Mouse (Mus musculus) large intestine, adult 2 months (tissue): Measurements from ENCODE around the gene Mtnr1a. TPM values are rescaled to one million over a fixed set of nuclear protein-coding genes. Genes with fewer than 3 reads are reported as not detected.
"Not testable (repeated sequence)": the region's sequence is repeated elsewhere in the genome, so short reads cannot be mapped to it uniquely, and the experiment has no call there.

Experiments
- DNase-seq: peaks from one replicate; pipeline ENCODE4 v3.0.0-alpha.2; 2012; ENCODE audit warnings: low read depth, low spot score
- WGBS: fragments of 180-500 bp; shearing (Covaris S2); methylation state at CpG from one replicate; pipeline ENCODE4 v1.1.7; 2018; 5-methylcytosine and 5-hydroxymethylcytosine counted together
- polyA plus RNA-seq: library from polyadenylated mRNA; depleted of rRNA; stranded (reverse); fragments of >200 nt; gene quantifications from 2 replicates; pipeline ENCODE4 v1.2.3, GENCODE M21; 2012; rRNA removed

The Mtnr1a gene
- 0.08 and 0.10 TPM in 2 replicates for polyA plus RNA-seq

DNA sequence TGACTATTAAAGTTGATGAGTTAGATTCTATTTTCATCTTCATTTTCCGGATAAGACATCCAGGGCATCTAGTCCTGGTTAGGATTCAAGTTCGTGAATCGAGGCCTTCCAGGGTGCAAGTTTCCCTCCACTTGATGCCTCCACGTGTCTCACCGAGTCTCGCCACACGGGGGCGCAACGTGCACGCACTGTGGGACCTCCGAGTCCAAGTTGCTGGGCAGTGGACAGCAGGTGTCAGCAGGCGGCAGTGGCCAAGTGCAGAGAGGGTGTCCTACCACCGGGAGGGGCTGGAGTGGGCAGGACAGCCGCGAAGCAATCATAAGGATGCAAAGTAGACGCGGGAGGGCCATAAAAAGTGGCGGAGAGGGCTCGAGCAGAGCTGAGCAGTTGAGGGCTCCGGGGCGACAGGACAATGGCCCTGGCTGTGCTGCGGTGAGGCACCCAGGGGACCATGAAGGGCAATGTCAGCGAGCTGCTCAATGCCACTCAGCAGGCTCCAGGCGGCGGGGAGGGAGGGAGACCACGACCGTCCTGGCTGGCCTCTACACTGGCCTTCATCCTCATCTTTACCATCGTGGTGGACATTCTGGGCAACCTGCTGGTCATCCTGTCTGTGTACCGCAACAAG is at the start of gene Mtnr1a:
Gene Mtnr1a, plus strand, starts transcription at position 379 of the 628 bp plus-strand sequence.
- DNase-seq: peak; percentile 62
- WGBS: 6% methylated on average over 29 of the region's 29 CpGs

DNA sequence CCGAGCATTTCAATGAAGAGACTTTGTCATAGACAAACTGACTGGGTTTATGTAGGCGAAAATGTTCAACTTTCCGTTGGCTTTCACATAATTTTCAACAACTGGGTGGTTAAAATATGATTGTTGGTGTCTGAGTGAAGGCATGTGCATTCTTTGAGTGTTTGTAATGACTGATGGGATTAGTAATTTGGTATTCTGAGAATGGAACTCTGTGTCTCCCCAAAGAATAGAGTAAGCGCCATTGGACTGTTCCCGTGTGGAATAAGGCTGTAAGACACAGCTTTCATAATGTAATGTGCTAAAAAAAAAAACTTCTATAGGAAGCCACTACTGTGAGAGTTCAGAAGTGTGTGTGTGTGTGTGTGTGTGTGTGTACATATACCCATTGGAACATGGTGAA is 49.7 kb upstream of the Mtnr1a start:
- 80% methylated on average over 5 of the region's 5 CpGs for WGBS
- DNase-seq: no peak

DNA sequence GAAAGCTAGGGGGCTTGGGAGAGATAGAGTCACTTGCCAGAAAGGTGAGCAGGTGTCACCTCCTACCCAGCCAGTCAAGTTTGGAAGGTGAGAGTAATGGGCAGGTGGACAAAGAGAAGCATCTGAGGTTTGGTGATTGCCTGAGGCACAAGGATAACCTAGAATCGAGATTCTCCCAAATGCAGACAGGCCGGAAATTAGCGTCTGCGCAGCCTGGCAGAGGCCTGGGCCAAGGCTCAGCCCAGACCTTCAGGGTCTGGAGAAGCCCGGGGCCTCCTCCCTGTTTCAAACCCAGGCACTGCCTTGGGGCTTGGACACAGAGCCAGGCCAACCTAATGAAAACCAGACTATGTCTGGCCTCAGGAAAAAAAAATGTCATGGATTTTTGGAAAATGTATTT is 47.8 kb upstream of the Mtnr1a start:
- DNase-seq: no peak
- 93% methylated on average over 5 of the region's 5 CpGs for WGBS

DNA sequence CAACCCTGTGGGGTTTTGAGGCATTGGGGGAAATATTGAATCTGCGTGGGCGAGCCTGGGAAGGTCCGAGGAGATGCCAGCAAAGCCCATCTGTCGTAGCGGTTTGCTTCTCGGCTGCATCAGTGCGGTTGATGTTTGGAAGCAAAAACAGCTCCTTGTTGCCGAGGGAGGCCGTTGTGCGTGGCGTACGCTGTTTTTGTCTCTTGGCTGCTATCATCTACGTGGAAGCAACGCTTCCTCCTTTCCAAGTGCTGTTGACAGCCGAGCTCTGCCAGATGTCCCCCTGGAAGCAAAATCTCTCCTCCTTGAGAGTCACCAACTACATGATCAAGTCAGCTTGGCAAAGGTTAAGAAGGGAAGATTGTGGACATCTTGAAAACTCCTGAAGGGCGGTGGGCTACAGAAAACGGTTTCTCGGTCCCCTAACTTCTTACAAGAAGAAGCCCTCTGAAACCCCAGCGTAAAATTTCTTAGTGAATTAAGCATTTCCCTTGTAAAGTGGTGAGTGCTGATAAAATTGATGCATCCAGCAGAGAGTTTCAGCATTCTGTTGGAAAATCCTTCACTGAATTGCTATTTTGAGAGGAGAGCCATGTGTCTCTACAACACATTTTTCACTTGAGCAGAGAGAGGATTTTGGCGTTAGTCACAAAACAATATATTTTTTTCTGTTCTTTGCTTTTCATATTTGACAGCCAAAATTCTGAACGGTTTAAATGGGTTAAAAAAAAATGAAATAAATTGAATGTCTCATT is 46.8 kb upstream of the Mtnr1a start:
- 84% methylated on average over 21 of the region's 21 CpGs for WGBS
- no peak for DNase-seq

DNA sequence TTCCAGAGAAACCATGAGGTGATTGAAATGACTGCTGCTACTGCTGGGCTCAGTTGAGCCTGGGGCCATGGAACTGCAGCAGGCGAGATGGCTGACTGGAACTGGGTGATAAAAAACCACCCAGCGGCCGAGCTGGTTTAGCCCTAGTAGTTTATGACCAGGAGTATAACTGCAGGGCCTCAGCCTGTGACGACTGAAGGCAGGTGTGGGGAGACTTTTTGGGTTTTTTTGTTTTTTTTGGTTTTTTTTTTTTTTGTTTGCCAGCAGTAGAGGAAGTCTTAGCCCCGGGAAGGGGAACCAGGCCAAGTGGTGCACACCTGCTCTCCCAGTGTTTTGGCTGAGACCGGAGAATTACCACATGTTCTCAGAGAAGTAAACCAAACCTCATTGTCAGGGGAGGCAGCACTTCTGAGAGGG is 40.8 kb upstream of the Mtnr1a start:
- DNase-seq: no peak
- WGBS: 54% methylated on average over 6 of the region's 6 CpGs

DNA sequence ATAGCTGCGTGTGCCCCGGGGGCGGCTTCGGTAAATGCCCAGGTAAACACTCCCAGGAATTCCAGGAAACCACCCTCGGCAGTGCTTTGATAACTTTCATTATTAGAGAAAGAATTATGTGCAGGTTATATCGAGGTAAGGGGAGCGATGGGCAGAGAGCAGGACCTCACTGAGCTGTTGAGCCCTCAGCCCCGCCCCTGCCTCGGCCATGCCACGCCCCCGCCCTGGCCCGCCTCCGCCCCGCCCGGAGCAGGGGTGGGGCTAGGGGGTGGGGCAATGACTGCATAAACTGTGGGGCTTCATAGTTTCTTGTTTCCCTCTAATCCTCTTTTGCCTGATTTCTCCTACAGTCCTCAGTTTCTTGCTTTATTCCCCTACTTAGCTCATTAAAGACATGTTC is 30.6 kb upstream of the Mtnr1a start:
- WGBS: 86% methylated on average over 15 of the region's 15 CpGs
- DNase-seq: no peak

DNA sequence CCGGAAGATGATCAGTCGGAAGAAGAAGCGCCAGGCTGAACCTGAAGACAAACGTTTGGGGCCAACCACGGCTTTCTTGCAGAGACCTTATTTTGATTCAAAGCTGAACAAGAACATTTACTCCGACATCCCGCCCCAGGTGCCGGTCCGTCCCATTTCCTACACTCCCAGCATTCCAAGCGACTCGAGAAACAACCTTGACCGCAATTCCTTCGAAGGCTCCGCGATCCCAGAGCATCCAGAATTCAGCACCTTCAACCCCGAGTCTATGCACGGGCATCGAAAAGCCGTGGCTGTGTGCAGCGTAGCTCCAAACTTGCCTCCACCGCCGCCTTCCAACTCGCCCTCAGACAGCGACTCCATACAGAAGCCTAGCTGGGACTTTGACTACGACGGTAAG is 24.8 kb upstream of the Mtnr1a start:
- 97% methylated on average over 26 of the region's 26 CpGs for WGBS
- no peak for DNase-seq

DNA sequence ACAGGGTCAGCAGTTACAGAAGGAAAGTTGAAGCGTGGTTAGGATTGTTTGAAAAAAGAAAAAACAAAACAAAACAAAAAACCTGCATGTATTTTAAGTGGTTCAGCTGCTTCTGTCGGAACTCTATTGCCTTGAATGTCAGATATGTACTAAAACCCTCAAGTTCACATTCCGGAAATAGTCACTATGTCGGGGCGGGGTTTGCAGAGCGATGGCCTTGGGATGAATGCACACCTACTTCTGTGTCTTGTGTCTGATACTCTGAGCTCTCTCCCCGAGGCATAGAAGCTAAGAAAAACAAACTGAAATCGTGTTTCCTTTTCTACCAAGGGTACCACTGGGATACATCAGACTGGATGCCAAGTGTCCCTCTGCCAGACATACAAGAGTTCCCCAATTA is 18.5 kb upstream of the Mtnr1a start:
- no peak for DNase-seq
- WGBS: 86% methylated on average over 8 of the region's 8 CpGs

DNA sequence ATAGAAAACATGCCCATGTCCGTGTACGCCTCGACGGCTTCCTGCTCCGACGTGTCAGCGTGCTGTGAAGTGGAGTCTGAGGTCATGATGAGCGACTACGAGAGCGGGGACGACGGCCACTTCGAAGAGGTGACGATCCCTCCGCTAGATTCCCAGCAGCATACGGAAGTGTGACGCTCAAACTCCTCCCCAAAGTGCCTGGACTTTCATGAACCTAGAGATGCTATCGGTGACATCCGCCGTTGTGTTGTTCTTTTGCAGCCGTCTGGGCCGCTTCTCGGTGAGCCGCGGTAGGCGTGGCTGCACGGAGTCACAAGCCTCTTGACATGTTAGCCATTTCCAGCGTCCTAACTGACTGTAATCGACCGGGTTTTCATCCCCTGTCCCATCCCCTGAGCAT is 17.7 kb upstream of the Mtnr1a start:
- WGBS: 97% methylated on average over 30 of the region's 30 CpGs
- DNase-seq: no peak

DNA sequence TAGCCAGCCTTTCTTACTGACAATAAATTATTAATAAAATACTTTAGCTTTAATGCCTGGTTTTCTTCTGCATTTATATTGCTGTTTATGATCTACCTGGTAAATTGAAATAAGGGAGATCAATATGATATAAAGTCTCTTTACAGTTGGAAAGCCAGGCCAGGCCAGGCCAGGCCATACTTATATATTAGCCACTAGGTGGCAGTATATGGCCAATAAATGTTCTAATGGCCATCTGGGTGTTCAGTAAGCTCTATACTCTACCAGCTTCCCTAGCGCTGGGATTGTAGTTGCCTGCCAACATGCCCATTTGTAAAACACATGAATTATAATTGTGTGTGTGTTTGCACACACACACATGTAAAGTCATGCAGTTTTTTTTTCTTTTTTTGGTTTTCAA is 16.7 kb upstream of the Mtnr1a start:
- 96% methylated on average over 1 of the region's 1 CpGs for WGBS
- no peak for DNase-seq

DNA sequence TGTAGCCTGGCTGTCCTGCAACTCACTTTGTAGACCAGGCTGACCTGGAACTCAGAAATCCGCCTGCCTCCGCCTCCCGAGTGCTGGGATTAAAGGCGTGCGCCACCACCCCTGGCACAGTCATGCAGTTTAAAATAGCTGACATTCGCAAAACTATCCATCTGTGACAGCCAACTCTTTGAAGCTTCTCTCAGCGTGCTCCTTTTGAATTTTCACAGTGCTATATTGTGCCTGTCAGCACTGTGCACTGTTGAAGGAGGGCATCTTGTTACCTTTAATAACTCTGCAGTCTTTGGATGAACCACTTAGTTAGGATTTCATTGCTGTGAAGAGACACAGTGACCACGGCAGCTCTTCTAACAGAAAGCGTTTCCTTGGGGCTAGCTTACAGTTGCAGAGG is 16.3 kb upstream of the Mtnr1a start:
- 96% methylated on average over 9 of the region's 9 CpGs for WGBS
- DNase-seq: no peak

DNA sequence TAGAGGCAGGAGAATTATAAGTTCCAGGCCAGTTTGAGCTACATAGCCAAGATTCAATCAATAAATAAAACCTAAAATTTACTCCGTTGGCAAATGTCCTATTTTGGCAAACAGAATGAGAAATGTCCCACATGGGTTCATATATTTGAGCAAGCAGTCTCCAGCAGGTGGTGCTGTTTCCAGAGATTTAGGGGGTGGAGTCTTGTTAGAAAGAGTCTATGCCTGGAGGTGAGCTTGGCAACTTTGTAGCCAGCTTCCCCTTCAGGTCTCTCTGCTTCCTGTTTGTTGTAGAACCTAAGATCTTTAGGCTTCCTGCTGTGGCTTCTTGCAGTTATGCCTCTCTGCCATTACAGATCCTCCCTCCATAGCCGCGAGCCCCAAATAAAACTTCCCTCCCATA is 13.4 kb upstream of the Mtnr1a start:
- DNase-seq: no peak
- 89% methylated on average over 3 of the region's 3 CpGs for WGBS

DNA sequence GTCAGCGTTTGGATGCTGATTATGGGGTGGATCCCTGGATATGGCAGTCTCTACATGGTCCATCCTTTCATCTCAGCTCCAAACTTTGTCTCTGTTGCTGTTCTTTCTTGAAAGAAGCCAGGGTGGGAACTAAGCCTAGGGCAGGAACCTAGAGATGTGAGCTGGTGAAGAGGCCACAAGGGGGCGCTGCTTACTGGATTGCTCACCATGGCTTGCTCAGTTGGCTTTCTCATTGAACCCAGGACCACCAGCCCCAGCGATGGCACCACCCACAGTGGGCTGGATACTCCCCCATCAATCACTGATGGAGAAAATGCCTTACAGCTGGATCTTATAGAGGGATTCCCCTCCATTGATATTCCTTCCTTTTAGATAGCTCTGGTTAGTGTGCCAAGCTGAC is 12.1 kb upstream of the Mtnr1a start:
- DNase-seq: no peak
- 45% methylated on average over 3 of the region's 3 CpGs for WGBS

DNA sequence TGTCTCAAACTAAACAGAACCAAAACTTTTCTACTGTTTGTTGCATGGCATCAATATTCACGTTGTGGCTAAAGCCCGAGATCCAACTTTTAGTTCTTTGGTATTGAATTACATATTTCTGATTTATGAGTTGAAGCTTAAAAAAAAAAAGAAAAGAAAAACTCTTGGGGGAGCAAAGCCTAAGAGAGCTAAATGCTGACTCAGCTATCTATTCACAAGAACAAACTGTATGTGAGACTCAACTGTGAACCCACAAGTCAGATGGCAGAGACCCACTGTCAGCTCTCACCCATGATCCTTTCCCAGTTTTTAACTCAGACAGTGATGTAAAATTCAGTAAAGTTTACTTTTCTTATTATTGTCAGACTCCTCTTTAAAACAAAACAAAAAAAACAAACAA is 8.9 kb upstream of the Mtnr1a start:
- no peak for DNase-seq
- WGBS: 89% methylated on average over 2 of the region's 2 CpGs

DNA sequence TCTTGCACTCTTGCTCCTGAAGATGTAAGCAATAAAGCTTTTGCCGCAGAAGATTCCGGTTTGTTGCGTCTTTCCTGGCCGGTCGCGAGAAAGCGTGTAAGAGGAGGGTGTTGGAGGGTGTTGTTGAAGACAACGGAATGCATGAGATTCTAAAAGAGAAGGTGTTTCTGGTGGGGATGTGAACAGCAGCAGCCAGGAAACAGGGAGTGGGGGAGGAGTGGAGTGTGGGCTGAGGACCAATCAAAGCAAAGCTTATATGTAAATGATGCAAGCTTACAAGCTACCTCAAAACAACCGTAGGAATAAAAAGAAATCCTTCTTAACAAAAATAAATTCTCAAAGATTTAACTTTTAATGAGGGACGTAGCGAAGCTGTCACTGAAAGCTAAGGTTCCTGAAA is 6.6 kb upstream of the Mtnr1a start:
- DNase-seq: no peak
- WGBS: 93% methylated on average over 11 of the region's 11 CpGs

DNA sequence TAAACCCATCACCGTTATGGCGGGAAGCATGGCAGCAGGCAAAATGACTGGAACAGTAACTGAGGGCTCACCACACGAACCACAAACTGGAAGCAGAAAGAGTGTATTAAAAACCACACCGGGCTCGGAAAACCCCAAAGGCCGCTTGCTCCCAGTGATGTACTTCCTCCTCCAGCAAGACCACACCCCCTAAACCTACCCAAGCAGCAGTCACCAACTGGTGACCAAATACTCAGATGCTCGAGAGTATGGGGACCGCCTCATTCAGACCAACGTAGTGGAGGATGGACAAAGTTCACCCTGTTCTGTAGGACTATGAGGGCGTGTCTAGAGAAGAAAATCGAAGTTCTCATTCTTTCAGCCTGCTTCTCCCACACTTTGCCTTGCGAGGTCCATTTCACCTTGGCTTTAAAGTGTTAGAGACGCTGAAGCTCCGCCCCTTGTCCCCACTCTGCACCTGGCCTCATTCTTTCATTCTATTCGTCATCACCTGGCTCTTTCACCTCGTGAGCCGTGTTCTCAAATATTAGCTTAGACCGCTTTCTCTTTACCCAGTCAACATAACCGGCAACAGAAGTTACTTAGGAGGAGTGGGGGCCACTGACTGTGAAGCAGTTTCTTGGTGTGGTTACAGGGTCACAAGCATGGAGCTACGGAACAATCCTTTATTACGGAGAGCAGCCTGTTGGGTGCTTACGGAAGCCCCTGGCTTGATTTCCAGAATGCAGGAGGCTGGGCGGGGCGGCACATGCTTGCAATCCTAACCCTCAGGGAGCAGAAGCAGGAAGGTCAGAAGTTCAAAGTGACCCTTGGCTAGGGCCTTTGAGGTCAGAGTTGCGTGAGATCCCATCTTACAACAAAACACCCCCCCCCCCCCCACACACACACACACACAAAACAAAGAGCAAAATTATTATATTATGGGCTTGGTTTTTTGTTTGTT is 5.7 kb upstream of the Mtnr1a start:
- WGBS: 36% methylated on average over 25 of the region's 25 CpGs
- DNase-seq: peak; percentile 33

DNA sequence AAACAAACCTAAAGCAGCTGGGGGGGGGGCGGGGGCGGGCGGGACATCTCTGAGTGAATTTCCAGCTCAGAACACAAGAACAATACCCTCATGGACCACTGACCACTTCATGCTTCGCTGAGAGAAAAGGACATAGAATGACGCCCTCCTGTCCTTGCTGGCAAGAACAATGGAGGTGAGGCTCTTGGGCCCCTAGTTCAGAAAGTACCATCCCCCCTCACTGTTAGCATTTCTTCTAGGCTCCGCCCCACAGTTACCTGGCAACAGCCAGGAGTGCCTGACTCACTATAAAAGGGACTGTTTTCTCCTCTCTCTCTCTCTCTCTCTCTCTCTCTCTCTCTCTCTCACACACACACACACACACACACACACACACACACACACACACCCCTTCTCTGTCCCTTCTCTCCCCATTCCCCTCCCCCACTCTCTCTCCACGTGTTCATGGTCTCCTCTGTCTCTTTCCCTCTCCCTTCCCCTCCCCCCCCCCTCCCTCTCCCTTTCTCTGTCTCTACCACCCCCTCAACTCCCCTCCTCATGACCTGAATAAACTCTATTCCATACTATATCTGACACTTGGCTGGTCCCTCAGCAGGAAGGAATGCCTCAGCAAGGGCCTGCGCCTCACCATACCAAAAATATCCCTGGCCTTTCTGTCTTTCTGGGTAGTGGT is 4.6 kb upstream of the Mtnr1a start:
- 56% methylated on average over 8 of the region's 8 CpGs for WGBS
- no peak for DNase-seq

DNA sequence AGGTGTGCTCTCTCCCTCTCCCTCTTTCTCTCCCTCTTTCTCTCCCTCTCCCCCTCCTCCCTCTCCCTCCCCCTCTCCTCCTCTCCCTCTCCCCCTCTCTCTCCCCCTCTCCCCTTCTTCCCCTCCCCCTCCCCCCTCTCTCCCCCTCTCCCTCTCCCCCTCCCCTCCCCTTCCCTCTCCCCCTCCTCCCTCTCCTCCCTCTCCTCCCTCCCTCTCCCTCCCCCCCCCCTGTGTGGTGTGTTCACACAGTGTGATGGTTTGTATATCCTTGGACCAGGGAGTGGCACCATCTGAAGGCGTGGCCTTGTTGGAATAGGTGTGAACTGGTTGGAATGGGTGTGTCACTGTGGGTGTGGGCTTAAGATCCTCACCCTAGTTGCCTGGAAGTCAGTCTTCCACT is 3.5 kb upstream of the Mtnr1a start:
- 100% methylated on average over 1 of the region's 1 CpGs for whole genome bisulfite sequencing
- not testable (repeated sequence) for DNase-seq

DNA sequence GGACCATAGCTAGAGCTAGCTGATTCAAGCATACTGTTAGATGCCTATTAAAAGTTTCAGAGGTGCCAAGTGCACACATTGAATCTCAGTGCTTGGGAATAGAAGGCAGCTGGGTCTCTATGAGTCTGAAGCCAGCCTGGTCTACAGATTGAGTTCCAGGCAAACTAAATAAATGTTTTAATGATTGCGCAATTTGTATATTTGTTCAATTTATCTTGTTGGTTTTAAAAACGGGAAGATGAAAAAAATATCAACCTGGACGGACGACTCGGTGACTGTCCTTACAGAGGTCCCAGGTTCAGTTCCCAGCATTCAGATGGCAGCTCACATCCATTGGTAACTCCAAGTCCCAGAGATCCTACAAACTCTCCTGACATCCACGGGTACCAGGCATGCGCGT is 2.0 kb downstream of the Mtnr1a start:
- 78% methylated on average over 8 of the region's 8 CpGs for WGBS
- DNase-seq: no peak

DNA sequence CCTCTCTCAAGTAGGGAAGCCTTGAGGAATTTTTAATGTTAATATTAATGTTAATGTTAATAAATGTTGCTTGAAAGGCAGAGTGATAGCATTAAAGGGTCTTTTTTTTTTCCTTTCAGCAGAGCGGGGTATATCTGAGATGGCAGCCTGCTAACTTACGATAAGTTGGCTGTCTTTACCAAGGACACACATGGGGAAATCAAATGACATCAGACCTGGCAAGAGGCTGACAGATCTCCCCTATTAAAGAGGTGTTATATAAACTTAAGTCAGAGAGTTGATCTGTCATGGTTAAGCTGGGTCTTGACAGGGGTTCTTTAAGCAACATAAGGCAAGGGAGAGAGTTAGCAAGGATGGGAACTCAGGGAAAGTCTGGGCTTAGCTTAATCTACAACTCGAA is 11.9 kb downstream of the Mtnr1a start:
- DNase-seq: no peak
- WGBS: 84% methylated on average over 3 of the region's 3 CpGs
